ENCODE assay signal across 11 mouse cellular contexts in the genomic region with DNA sequence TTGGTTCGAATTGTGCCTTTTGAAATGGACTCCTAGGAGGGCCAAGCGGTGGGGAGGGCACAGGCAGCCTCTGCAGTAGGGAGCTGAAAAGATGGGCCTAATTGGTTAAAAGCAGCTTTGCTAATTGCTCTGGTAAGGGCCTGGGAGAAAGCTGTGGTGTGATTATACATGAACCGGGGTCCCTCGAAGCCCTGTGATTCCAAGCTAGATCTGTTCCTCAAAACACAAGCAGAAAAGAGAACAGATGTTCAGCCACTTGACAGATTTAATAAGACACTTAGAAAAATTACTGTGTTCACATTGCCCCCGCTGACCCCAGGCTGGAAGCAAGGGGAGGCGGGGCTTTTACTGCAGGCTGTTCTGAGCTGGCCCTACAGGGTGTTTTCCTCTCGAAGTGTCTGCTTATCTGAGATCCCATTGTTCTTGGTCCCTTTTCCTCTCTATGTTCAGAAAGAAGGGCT.
A peak's percentile ranks its signal among the peaks of the same experiment; 100 is the strongest.
DNase-seq lines count a peak whose midpoint lies in the region; ATAC-seq and TF ChIP-seq lines count a peak whose summit lies in the region.
"Had no signal": no experiment of that assay in that cellular context is flagged by ENCODE, and none has a peak within 500 bp of the region (broad histone marks: within the 10 kb centered on the region; RNA-seq: fewer than 3 reads in every experiment).

No protein-coding gene starts in this region.

- H3K9ac ChIP-seq in hindbrain, postnatal 0 days (replicated peaks; ENCODE audit: low read length), result no peak overlapping the region
- H3K9ac ChIP-seq in midbrain, embryonic 14.5 days (replicated peaks; ENCODE audit: low read length), result no peak overlapping the region
- H3K9ac ChIP-seq in midbrain, embryonic 15.5 days, result no peak overlapping the region
- H3K9ac ChIP-seq: heart, embryonic 13.5 days had no signal

- H3K27ac ChIP-seq in hindbrain, embryonic 10.5 days, result peak overlapping the region; percentile 74
- H3K27ac ChIP-seq in hindbrain, postnatal 0 days, result no peak overlapping the region
- no peak overlapping the region for H3K27ac ChIP-seq in midbrain, embryonic 14.5 days (replicated peaks; ENCODE audit: low read depth, low read length)
- no peak overlapping the region for H3K27ac ChIP-seq in midbrain, embryonic 15.5 days
- H3K27ac ChIP-seq: heart, embryonic 13.5 days had no signal

- intact Hi-C loops in left cerebral cortex, postnatal 14 days (cut with DNase I), result no loop called here

- H3K4me1 ChIP-seq in hindbrain, embryonic 10.5 days (replicated peaks), result peaks cover 16% of the 10 kb centered on the region
- H3K4me1 ChIP-seq in hindbrain, postnatal 0 days (ENCODE audit: insufficient read depth, low read length), result no peaks in the 10 kb centered on the region
- H3K4me1 ChIP-seq in midbrain, embryonic 14.5 days (ENCODE audit: control insufficient read depth, insufficient read depth, low read length), result no peaks in the 10 kb centered on the region
- no peaks in the 10 kb centered on the region for H3K4me1 ChIP-seq in midbrain, embryonic 15.5 days
- H3K4me1 ChIP-seq: heart, embryonic 13.5 days had no signal

- no peak overlapping the region for H3K4me2 ChIP-seq in hindbrain, postnatal 0 days (ENCODE audit: low read depth, low read length)
- no peak overlapping the region for H3K4me2 ChIP-seq in midbrain, embryonic 14.5 days (ENCODE audit: low read length)
- no peak overlapping the region for H3K4me2 ChIP-seq in midbrain, embryonic 15.5 days
- H3K4me2 ChIP-seq: heart, embryonic 13.5 days had no signal

- TF ChIP-seq CTCF in hindbrain, postnatal 0 days (IDR thresholded peaks at IDR 0.05; ENCODE audit: low read depth), result no peak

- peak; percentile 20 for DNase-seq in hindbrain, embryonic 10.5 days (ENCODE audit: low spot score)
- no peak for DNase-seq in hindbrain, postnatal 0 days (ENCODE audit: low spot score)
- DNase-seq in midbrain, embryonic 14.5 days, result peak; percentile 27
- DNase-seq in forelimb bud, embryonic 11.5 days (ENCODE audit: low read depth, low spot score), result peak; percentile 57
- peak; percentile 10 for DNase-seq in yolk sac, embryonic 10.5 days (ENCODE audit: low spot score)
- no peak for DNase-seq in left cerebral cortex, postnatal 14 days (ENCODE audit: low spot score in 2 of 2)
- no peak for DNase-seq in T-cell, adult 2 months (ENCODE audit: low spot score)
- DNase-seq: cerebellum, adult 9-10 months; thymus, adult 2 months had no signal

- H3K4me3 ChIP-seq in hindbrain, embryonic 10.5 days, result no peak overlapping the region
- H3K4me3 ChIP-seq in hindbrain, postnatal 0 days (ENCODE audit: low read length), result no peak overlapping the region
- no peak overlapping the region for H3K4me3 ChIP-seq in midbrain, embryonic 14.5 days (replicated peaks; ENCODE audit: low read depth, low read length)
- no peak overlapping the region for H3K4me3 ChIP-seq in midbrain, embryonic 15.5 days
- H3K4me3 ChIP-seq: heart, embryonic 13.5 days had no signal

- no peak for ATAC-seq in hindbrain, postnatal 0 days
- no peak for ATAC-seq in midbrain, embryonic 14.5 days (ENCODE audit: low FRiP score, low TSS enrichment)
- no peak for ATAC-seq in midbrain, embryonic 15.5 days (replicated peaks)

- 61% methylated on average over 7 of the region's 7 CpGs for WGBS in hindbrain, embryonic 10.5 days
- WGBS in hindbrain, postnatal 0 days, result 50% methylated on average over 7 of the region's 7 CpGs
- 53% methylated on average over 7 of the region's 7 CpGs for WGBS in midbrain, embryonic 14.5 days
- 43% methylated on average over 7 of the region's 7 CpGs for WGBS in midbrain, embryonic 15.5 days

- H3K9me3 ChIP-seq in hindbrain, embryonic 10.5 days, result no peaks in the 10 kb centered on the region
- no peaks in the 10 kb centered on the region for H3K9me3 ChIP-seq in hindbrain, postnatal 0 days (ENCODE audit: low read length)
- H3K9me3 ChIP-seq in midbrain, embryonic 14.5 days (ENCODE audit: control insufficient read depth, low read length), result no peaks in the 10 kb centered on the region
- H3K9me3 ChIP-seq in midbrain, embryonic 15.5 days, result no peaks in the 10 kb centered on the region
- H3K9me3 ChIP-seq: heart, embryonic 13.5 days had no signal

- H3K36me3 ChIP-seq in hindbrain, embryonic 10.5 days, result no peaks in the 10 kb centered on the region
- no peaks in the 10 kb centered on the region for H3K36me3 ChIP-seq in hindbrain, postnatal 0 days (ENCODE audit: insufficient read depth, low read length)
- H3K36me3 ChIP-seq in midbrain, embryonic 14.5 days (ENCODE audit: control insufficient read depth, insufficient read depth, low read length), result no peaks in the 10 kb centered on the region
- no peaks in the 10 kb centered on the region for H3K36me3 ChIP-seq in midbrain, embryonic 15.5 days (replicated peaks)
- H3K36me3 ChIP-seq: heart, embryonic 13.5 days had no signal

- no peaks in the 10 kb centered on the region for H3K27me3 ChIP-seq in hindbrain, embryonic 10.5 days (ENCODE audit: insufficient read depth, poor library complexity, severe bottlenecking)
- no peaks in the 10 kb centered on the region for H3K27me3 ChIP-seq in hindbrain, postnatal 0 days (ENCODE audit: insufficient read depth, low read length)
- H3K27me3 ChIP-seq in midbrain, embryonic 14.5 days (ENCODE audit: control insufficient read depth, insufficient read depth, low read length), result no peaks in the 10 kb centered on the region
- no peaks in the 10 kb centered on the region for H3K27me3 ChIP-seq in midbrain, embryonic 15.5 days (replicated peaks)
- H3K27me3 ChIP-seq: heart, embryonic 13.5 days had no signal

Comparison
In these comparisons a context has a peak if more than half of its experiments do, and no peak if none do; other contexts are left out.
1. DNase-seq: peak in hindbrain, embryonic 10.5 days (single experiment), midbrain, embryonic 14.5 days (single experiment), forelimb bud, embryonic 11.5 days (single experiment) and yolk sac, embryonic 10.5 days (single experiment); none in hindbrain, postnatal 0 days (single experiment), left cerebral cortex, postnatal 14 days (0 of 2) and T-cell, adult 2 months (single experiment).